Mouse (Mus musculus) kidney, postnatal 0 days (tissue): ENCODE data around the gene Gjc2. TPM values are rescaled to one million over a fixed set of nuclear protein-coding genes. Genes with fewer than 3 reads are reported as not detected.

ENCODE experiments used
- ATAC-seq: fragments of 200-750 bp; cut with Nextera tagmentation; replicated peaks from 2 replicates; pipeline ENCODE4 v1.8.0; 2017; ENCODE audit warnings: low read depth, moderate number of reproducible peaks, moderate TSS enrichment, moderate library complexity; ENCODE audit not compliant: low FRiP score
- DNase-seq: peaks from one replicate; pipeline ENCODE4 v3.0.0-alpha.2; 2016; ENCODE audit warnings: low spot score
- H3K27ac ChIP-seq: fragments of 300-500 bp; sonication (generic); 2 replicates; pipeline ENCODE4 v1.5.1; 2014; ENCODE audit warnings: mild to moderate bottlenecking
- H3K27me3 ChIP-seq: fragments of 300-500 bp; sonication (generic); 2 replicates; pipeline ENCODE4 v1.6.1; 2014; ENCODE audit warnings: low read length, mixed read lengths; ENCODE audit not compliant: insufficient read depth
- H3K36me3 ChIP-seq: fragments of 300-500 bp; sonication (generic); 2 replicates; pipeline ENCODE4 v1.6.1; 2014; ENCODE audit warnings: low read length, mixed read lengths; ENCODE audit not compliant: insufficient read depth
- H3K4me1 ChIP-seq: fragments of 300-500 bp; sonication (generic); replicated peaks from 2 replicates; pipeline ENCODE4 v1.6.1; 2014; ENCODE audit warnings: antibody characterized with exemption, low read length, mixed read lengths; ENCODE audit not compliant: insufficient read depth
- H3K4me2 ChIP-seq: fragments of 300-500 bp; sonication (generic); 2 replicates; pipeline ENCODE4 v1.6.1; 2014; ENCODE audit warnings: mild to moderate bottlenecking, low read length, moderate library complexity, mixed read lengths
- H3K4me3 ChIP-seq: fragments of 300-500 bp; sonication (generic); replicated peaks from 2 replicates; pipeline ENCODE4 v1.5.1; 2014; ENCODE audit warnings: low read depth, low read length
- H3K9ac ChIP-seq: fragments of 300-500 bp; sonication (generic); 2 replicates; pipeline ENCODE4 v1.6.1; 2014; ENCODE audit warnings: low read depth, low read length
- H3K9me3 ChIP-seq: fragments of 300-500 bp; sonication (generic); replicated peaks from 2 replicates; pipeline ENCODE4 v1.6.1; 2016; ENCODE audit warnings: low read length, inconsistent platforms, mixed read lengths
- CTCF ChIP-seq: IDR thresholded peaks from 2 replicates; pipeline ENCODE4 v1.5.1; 2016; ENCODE audit warnings: antibody characterized with exemption, low read depth, mild to moderate bottlenecking, moderate library complexity
- WGBS: fragments of 180-500 bp; shearing (Covaris S2); extraction: QIAGEN DNeasy Blood & Tissue Kit; methylation state at CpG from one replicate; pipeline ENCODE4 v1.1.7; 2014; 5-methylcytosine and 5-hydroxymethylcytosine counted together
- polyA plus RNA-seq: library from polyadenylated mRNA; unstranded; fragments of >200 nt; fragmentation: Nextera tagmentation; extraction: Ambion mirVana; gene quantifications from 2 replicates; pipeline ENCODE4 v1.2.1, GENCODE M21; 2015

Gjc2 gene
- polyA plus RNA-seq = 1.2 TPM in 2 replicates

DNA sequence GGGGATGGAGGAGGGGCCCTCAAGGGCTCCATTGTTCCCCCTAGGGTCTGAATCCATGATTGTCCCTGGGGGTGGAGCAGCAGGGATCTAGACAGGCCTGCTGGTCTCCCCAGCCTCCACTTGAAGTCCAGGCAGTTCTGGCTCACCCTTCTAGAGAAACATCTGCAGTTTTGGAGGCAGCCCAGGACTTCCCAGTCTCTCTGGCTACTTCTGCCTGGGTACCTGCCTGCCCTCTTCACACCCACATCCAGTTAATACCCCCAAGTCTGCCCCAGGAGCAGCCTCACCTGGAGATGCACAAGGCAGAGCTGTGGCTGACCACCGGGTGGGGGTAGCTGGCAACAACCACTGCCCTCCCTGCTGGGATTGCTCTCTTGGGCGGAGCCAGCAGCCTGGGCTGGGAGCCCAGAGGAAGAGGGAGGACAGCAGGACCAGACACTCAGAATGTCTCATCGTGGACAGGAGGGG lies at the start of gene Gjc2:
TSS of gene Gjc2 (minus strand) at position 350 of the 468 bp plus-strand sequence.
- no peaks in the 10 kb centered on the region for H3K9me3 ChIP-seq
- peak; percentile 39 for DNase-seq
- peaks cover 20% of the 10 kb centered on the region for H3K36me3 ChIP-seq
- no peak for TF ChIP-seq CTCF
- ATAC-seq = no peak
- H3K9ac ChIP-seq = no peak within 1 kb of the TSS
- no peak within 1 kb of the TSS for H3K4me3 ChIP-seq
- H3K4me2 ChIP-seq = 0 out of 2 replicates have a peak within 1 kb of the TSS, but pooled peaks have one; percentile 4
- H3K4me1 ChIP-seq = peaks cover 7% of the 10 kb centered on the region; the same call in 1 of the 2 replicates
- H3K27ac ChIP-seq = 0 out of 2 replicates have a peak within 1 kb of the TSS, but pooled peaks have one; percentile 36
- WGBS = 57% methylated on average over 2 of the region's 3 CpGs
- peaks cover 17% of the 10 kb centered on the region for H3K27me3 ChIP-seq

- H3K4me1 ChIP-seq = peaks cover 6% of the 10 kb centered on the region; the same call in 1 of the 2 replicates
Measured at GRCm38 (mm10) chr11:59232797-59233196, 49.8 kb upstream of the Gjc2 start.

GRCm38 (mm10) chr11:59230144-59230760 lies 47.2 kb upstream of the Gjc2 start:
- TF ChIP-seq CTCF = peak; percentile 82
- Histone ChIP-seq H3K4me1 (peaks cover 13% of the 10 kb centered on the region), H3K27me3 (no peaks in the 10 kb centered on the region; the same call in 1 of the 2 replicates), H3K27ac (no peak overlapping the region), H3K36me3 (no peaks in the 10 kb centered on the region), H3K9me3 (no peaks in the 10 kb centered on the region), H3K9ac (no peak overlapping the region), H3K4me2 (no peak overlapping the region), H3K4me3 (no peak overlapping the region)
- WGBS = 12% methylated on average over 7 of the region's 7 CpGs
- ATAC-seq (no peak), DNase-seq (peak; percentile 67)

More at GRCm38 (mm10) chr11:59232797-59233196, 49.8 kb upstream of the Gjc2 start:
- WGBS = 68% methylated on average over 2 of the region's 2 CpGs
- H3K9ac ChIP-seq = no peak overlapping the region
- H3K4me3 ChIP-seq = no peak overlapping the region
- H3K9me3 ChIP-seq = no peaks in the 10 kb centered on the region
- no peak for DNase-seq
- no peak for ATAC-seq
- H3K27ac ChIP-seq = no peak overlapping the region
- no peaks in the 10 kb centered on the region; the same call in 1 of the 2 replicates for H3K27me3 ChIP-seq
- no peak overlapping the region for H3K4me2 ChIP-seq
- H3K36me3 ChIP-seq = no peaks in the 10 kb centered on the region
- TF ChIP-seq CTCF = peak; percentile 57

- Histone ChIP-seq H3K27ac (peak within 1 kb of the TSS; percentile 99), H3K4me2 (peak within 1 kb of the TSS; percentile 76), H3K4me1 (peaks cover 20% of the 10 kb centered on the region), H3K4me3 (peak within 1 kb of the TSS; percentile 96), H3K9me3 (no peaks in the 10 kb centered on the region), H3K36me3 (no peaks in the 10 kb centered on the region), H3K9ac (peak within 1 kb of the TSS; percentile 94), H3K27me3 (no peaks in the 10 kb centered on the region)
- 4% methylated on average over 59 of the region's 59 CpGs for WGBS
- DNase-seq (peak; percentile 97), ATAC-seq (peak; percentile 94)
- no peak for TF ChIP-seq CTCF
Measured at GRCm38 (mm10) chr11:59228122-59228953, 45.3 kb upstream of the Gjc2 start, which contains the start of gene Arf1. Arf1 (minus strand) TSS chr11:59228270.

DNA sequence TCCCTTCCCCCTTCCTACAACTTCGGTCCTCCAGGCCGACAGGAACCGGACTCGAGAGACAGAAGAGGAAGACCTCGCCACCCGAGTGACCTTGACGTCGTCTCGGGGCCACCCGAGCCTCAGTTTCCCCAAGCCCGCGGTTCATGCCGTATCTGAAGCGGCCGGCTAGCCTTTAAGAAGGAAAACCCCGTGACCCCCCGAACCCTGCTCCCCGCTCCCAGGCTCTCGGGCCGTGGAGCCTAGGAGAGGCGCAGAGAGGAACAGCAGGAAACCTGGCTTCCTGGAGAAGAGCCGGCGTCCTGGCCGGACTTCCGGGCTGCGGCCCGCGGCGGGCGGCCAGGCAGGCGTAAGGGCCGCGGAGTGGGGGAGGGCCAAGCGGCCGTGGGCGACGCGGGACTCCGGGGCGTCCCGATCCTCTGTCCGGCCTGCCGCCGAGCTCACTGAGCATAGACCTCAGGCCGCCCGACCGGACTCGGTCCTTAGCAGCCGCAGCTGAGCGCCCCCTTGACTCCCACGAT lies 44.6 kb upstream of the Gjc2 start:
- Histone ChIP-seq H3K9ac (peak overlapping the region; percentile 94), H3K27ac (peak overlapping the region; percentile 99), H3K4me3 (peak overlapping the region; percentile 96), H3K4me1 (peaks cover 26% of the 10 kb centered on the region), H3K9me3 (no peaks in the 10 kb centered on the region), H3K36me3 (no peaks in the 10 kb centered on the region), H3K4me2 (peak overlapping the region; percentile 76), H3K27me3 (no peaks in the 10 kb centered on the region)
- peak; percentile 67 for DNase-seq
- under 1% methylated on average over 48 of the region's 51 CpGs for WGBS
- ATAC-seq = peak; percentile 81
- TF ChIP-seq CTCF = no peak
